11 mouse cellular contexts compared by ENCODE assay signal in the genomic region with DNA sequence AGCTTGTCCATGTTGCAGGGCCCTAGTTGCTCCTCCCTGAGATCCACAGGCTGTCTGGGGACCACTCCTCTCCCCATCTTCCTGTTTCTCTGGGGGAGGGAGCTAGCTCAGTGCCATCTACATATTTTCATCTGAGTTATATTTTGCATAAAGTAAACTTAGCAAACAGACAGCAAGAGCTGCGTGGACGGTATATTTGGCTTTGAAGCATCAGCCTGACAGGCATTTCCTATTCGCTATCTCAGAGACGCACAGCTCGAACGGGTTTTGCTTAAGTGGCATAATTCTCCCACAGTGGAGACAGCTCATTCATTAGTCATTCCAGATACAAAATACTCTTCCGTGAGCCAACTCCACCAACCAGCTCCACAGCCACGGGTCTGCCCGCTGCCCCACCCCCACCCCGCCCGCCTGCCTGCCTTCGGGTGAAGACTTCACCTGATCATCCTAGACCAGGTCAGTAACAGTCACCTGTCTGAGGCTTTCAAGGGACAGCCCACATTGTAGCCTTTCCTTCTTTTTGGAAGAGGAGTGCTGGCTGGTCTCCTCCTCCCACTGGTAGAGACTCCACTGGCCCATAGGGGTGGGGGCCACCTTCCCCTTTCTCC.
DNase-seq lines count a peak whose midpoint lies in the region; ATAC-seq and TF ChIP-seq lines count a peak whose summit lies in the region.
"Had no signal": no experiment of that assay in that cellular context is flagged by ENCODE, and none has a peak within 500 bp of the region (broad histone marks: within the 10 kb centered on the region; RNA-seq: fewer than 3 reads in every experiment).

No protein-coding gene starts in this region.

- H3K36me3 ChIP-seq in limb, embryonic 11.5 days (ENCODE audit: control insufficient read depth, insufficient read depth, low read length), result no peaks in the 10 kb centered on the region
- no peaks in the 10 kb centered on the region for H3K36me3 ChIP-seq in limb, embryonic 10.5 days
- H3K36me3 ChIP-seq in forebrain, postnatal 0 days (ENCODE audit: insufficient read depth), result no peaks in the 10 kb centered on the region
- no peaks in the 10 kb centered on the region for H3K36me3 ChIP-seq in myocyte (ENCODE audit: control insufficient read depth, insufficient read depth)
- H3K36me3 ChIP-seq: neural tube, embryonic 13.5 days had no signal

- no peak overlapping the region for H3ac ChIP-seq in myocyte (ENCODE audit: control insufficient read depth, insufficient read length)

- no peak overlapping the region for H3K27ac ChIP-seq in limb, embryonic 11.5 days (replicated peaks; ENCODE audit: low read depth, low read length)
- H3K27ac ChIP-seq in limb, embryonic 10.5 days, result no peak overlapping the region
- no peak overlapping the region for H3K27ac ChIP-seq in forebrain, postnatal 0 days (ENCODE audit: low read depth, low read length)
- H3K27ac ChIP-seq: neural tube, embryonic 13.5 days had no signal

- no peaks in the 10 kb centered on the region for H3K79me2 ChIP-seq in myocyte (ENCODE audit: control insufficient read depth, insufficient read depth)

- no peak for TF ChIP-seq CTCF in forebrain, postnatal 0 days (IDR thresholded peaks at IDR 0.05; ENCODE audit: low read depth)

- no peaks in the 10 kb centered on the region for H3K9me3 ChIP-seq in limb, embryonic 11.5 days (ENCODE audit: control insufficient read depth, low read length)
- H3K9me3 ChIP-seq in limb, embryonic 10.5 days (replicated peaks), result no peaks in the 10 kb centered on the region
- no peaks in the 10 kb centered on the region for H3K9me3 ChIP-seq in forebrain, postnatal 0 days (ENCODE audit: low read length)
- H3K9me3 ChIP-seq: neural tube, embryonic 13.5 days had no signal

- no peak for DNase-seq in limb, embryonic 11.5 days (ENCODE audit: low spot score)
- no peak for DNase-seq in limb, embryonic 10.5 days (ENCODE audit: low spot score)
- DNase-seq in NIH3T3 (ENCODE audit: low read depth), result peak; percentile 70
- peak; percentile 44 for DNase-seq in forebrain, postnatal 0 days
- DNase-seq in urinary bladder, adult 2 months (ENCODE audit: low spot score), result no peak
- no peak for DNase-seq in lung, postnatal 14 days
- no peak for DNase-seq in neural tube, embryonic 10.5 days (ENCODE audit: extremely low spot score, low spot score)
- DNase-seq: cerebellum, postnatal 25 days; gastrocnemius, postnatal 36 days had no signal

- H3K27me3 ChIP-seq in limb, embryonic 11.5 days (ENCODE audit: control insufficient read depth, insufficient read depth, low read length), result no peaks in the 10 kb centered on the region
- peaks cover 8% of the 10 kb centered on the region; the same call in 1 of the 2 replicates for H3K27me3 ChIP-seq in limb, embryonic 10.5 days (ENCODE audit: low read depth, poor library complexity, severe bottlenecking)
- no peaks in the 10 kb centered on the region for H3K27me3 ChIP-seq in forebrain, postnatal 0 days (ENCODE audit: insufficient read depth, low read length)
- H3K27me3 ChIP-seq in myocyte (ENCODE audit: control insufficient read depth, insufficient read depth, insufficient read length), result no peaks in the 10 kb centered on the region
- H3K27me3 ChIP-seq: neural tube, embryonic 13.5 days had no signal

- no peak for ATAC-seq in limb, embryonic 11.5 days (ENCODE audit: insufficient number of reproducible peaks, low FRiP score, low TSS enrichment, low read depth)
- ATAC-seq in forebrain, postnatal 0 days, result peak; percentile 65

- peak overlapping the region; percentile 8; the same call in 1 of the 2 replicates for H3K4me2 ChIP-seq in limb, embryonic 11.5 days (ENCODE audit: low read depth, severe bottlenecking)
- H3K4me2 ChIP-seq in forebrain, postnatal 0 days (ENCODE audit: low read depth), result no peak overlapping the region
- H3K4me2 ChIP-seq in myocyte (ENCODE audit: low read depth), result peak overlapping the region; percentile 70
- H3K4me2 ChIP-seq: neural tube, embryonic 13.5 days had no signal

- WGBS in limb, embryonic 11.5 days, result 75% methylated on average over 12 of the region's 12 CpGs
- WGBS in limb, embryonic 10.5 days, result 79% methylated on average over 12 of the region's 12 CpGs
- 47% methylated on average over 12 of the region's 12 CpGs for WGBS in forebrain, postnatal 0 days

- no peak overlapping the region for H3K4me3 ChIP-seq in limb, embryonic 11.5 days (ENCODE audit: low read depth, low read length)
- no peak overlapping the region for H3K4me3 ChIP-seq in limb, embryonic 10.5 days
- H3K4me3 ChIP-seq in forebrain, postnatal 0 days (ENCODE audit: low read depth, low read length), result no peak overlapping the region
- H3K4me3 ChIP-seq in myocyte, result no peak overlapping the region
- H3K4me3 ChIP-seq: neural tube, embryonic 13.5 days had no signal

- TF ChIP-seq POLR2A in myocyte (IDR thresholded peaks at IDR 0.05; ENCODE audit: insufficient read length, low read depth), result no peak

- H3K9ac ChIP-seq in limb, embryonic 11.5 days (ENCODE audit: low read length), result no peak overlapping the region
- no peak overlapping the region for H3K9ac ChIP-seq in forebrain, postnatal 0 days
- H3K9ac ChIP-seq: neural tube, embryonic 13.5 days had no signal

- peaks cover 9% of the 10 kb centered on the region for H3K4me1 ChIP-seq in limb, embryonic 11.5 days (ENCODE audit: control insufficient read depth, insufficient read depth, low read length)
- H3K4me1 ChIP-seq in limb, embryonic 10.5 days, result peaks cover 40% of the 10 kb centered on the region
- H3K4me1 ChIP-seq in forebrain, postnatal 0 days (ENCODE audit: insufficient read depth), result 0 out of 2 replicates have a peak, but pooled peaks cover 3% of the 10 kb centered on the region

TF ChIP-seq in myocyte, 11 proteins besides CTCF, POLR2A, EP300 and RAD21:
- TF ChIP-seq TCF3 (IDR thresholded peaks at IDR 0.05; ENCODE audit: insufficient read length, low read depth), result no peak

Comparison
In these comparisons a context has a peak if more than half of its experiments do, and no peak if none do; other contexts are left out.
1. DNase-seq: peak in NIH3T3 (single experiment) and forebrain, postnatal 0 days (single experiment); none in limb, embryonic 11.5 days (single experiment), limb, embryonic 10.5 days (single experiment), urinary bladder, adult 2 months (single experiment), lung, postnatal 14 days (single experiment) and neural tube, embryonic 10.5 days (single experiment).